Mouse (Mus musculus): ENCODE measurements around the gene 3110040M04Rik.
"Not testable (repeated sequence)": the region's sequence is repeated elsewhere in the genome, so short reads cannot be mapped to it uniquely, and the experiment has no call there.

The 3110040M04Rik gene

GRCm38 (mm10) chr1:151203818-151204217 is at the start of gene 3110040M04Rik:
Gene 3110040M04Rik, plus strand, starts transcription at chr1:151204121.
- not testable (repeated sequence) for DNase-seq (ENCODE audit: low read depth)

GRCm38 (mm10) chr1:151154131-151154530 is 49.8 kb upstream of the 3110040M04Rik start:
- DNase-seq (ENCODE audit: low read depth): not testable (repeated sequence)

GRCm38 (mm10) chr1:151156129-151156528 is 47.8 kb upstream of the 3110040M04Rik start:
- DNase-seq (ENCODE audit: low read depth): no peak

GRCm38 (mm10) chr1:151156777-151157632 is 46.9 kb upstream of the 3110040M04Rik start:
- no peak for DNase-seq (ENCODE audit: low read depth)

GRCm38 (mm10) chr1:151157963-151158856 is 45.7 kb upstream of the 3110040M04Rik start:
- no peak for DNase-seq (ENCODE audit: low read depth)

GRCm38 (mm10) chr1:151158857-151159510 is 44.9 kb upstream of the 3110040M04Rik start:
- no peak for DNase-seq (ENCODE audit: low read depth)

- DNase-seq (ENCODE audit: low read depth): no peak
These were observed 37.9 kb upstream of the 3110040M04Rik start for GRCm38 (mm10) chr1:151166031-151166430.

- DNase-seq (ENCODE audit: low read depth): no peak
These were observed 36.4 kb upstream of the 3110040M04Rik start for GRCm38 (mm10) chr1:151167297-151168047.

GRCm38 (mm10) chr1:151168637-151169036 is 35.3 kb upstream of the 3110040M04Rik start:
- no peak for DNase-seq (ENCODE audit: low read depth)

GRCm38 (mm10) chr1:151171572-151172461 is 32.1 kb upstream of the 3110040M04Rik start:
- no peak for DNase-seq (ENCODE audit: low read depth)

GRCm38 (mm10) chr1:151177030-151177936 is 26.6 kb upstream of the 3110040M04Rik start:
- DNase-seq (ENCODE audit: low read depth): peak; percentile 77

GRCm38 (mm10) chr1:151177937-151178271 is 26.0 kb upstream of the 3110040M04Rik start:
- DNase-seq (ENCODE audit: low read depth): no peak

GRCm38 (mm10) chr1:151178505-151179083 is 25.3 kb upstream of the 3110040M04Rik start:
- no peak for DNase-seq (ENCODE audit: low read depth)

GRCm38 (mm10) chr1:151180167-151180566 is 23.8 kb upstream of the 3110040M04Rik start:
- DNase-seq (ENCODE audit: low read depth): no peak

GRCm38 (mm10) chr1:151182266-151182665 is 21.7 kb upstream of the 3110040M04Rik start, which contains the start of gene Gm47985:
Gene Gm47985, plus strand, starts transcription at chr1:151182537.
- DNase-seq (ENCODE audit: low read depth): not testable (repeated sequence)

- not testable (repeated sequence) for DNase-seq (ENCODE audit: low read depth)
These were observed 17.7 kb upstream of the 3110040M04Rik start for GRCm38 (mm10) chr1:151186186-151186585.

- not testable (repeated sequence) for DNase-seq (ENCODE audit: low read depth)
These were observed 17.0 kb upstream of the 3110040M04Rik start for GRCm38 (mm10) chr1:151186879-151187424.

- DNase-seq (ENCODE audit: low read depth): no peak
These were observed 15.5 kb upstream of the 3110040M04Rik start for GRCm38 (mm10) chr1:151188469-151188868.
